Mouse (Mus musculus): ENCODE measurements around the gene Cenpt. TPM values are rescaled to one million over a fixed set of nuclear protein-coding genes. Genes with fewer than 3 reads are reported as not detected.

Cenpt gene
- polyA plus RNA-seq, 1 experiment from 2014 or later: 54.7 TPM

DNA sequence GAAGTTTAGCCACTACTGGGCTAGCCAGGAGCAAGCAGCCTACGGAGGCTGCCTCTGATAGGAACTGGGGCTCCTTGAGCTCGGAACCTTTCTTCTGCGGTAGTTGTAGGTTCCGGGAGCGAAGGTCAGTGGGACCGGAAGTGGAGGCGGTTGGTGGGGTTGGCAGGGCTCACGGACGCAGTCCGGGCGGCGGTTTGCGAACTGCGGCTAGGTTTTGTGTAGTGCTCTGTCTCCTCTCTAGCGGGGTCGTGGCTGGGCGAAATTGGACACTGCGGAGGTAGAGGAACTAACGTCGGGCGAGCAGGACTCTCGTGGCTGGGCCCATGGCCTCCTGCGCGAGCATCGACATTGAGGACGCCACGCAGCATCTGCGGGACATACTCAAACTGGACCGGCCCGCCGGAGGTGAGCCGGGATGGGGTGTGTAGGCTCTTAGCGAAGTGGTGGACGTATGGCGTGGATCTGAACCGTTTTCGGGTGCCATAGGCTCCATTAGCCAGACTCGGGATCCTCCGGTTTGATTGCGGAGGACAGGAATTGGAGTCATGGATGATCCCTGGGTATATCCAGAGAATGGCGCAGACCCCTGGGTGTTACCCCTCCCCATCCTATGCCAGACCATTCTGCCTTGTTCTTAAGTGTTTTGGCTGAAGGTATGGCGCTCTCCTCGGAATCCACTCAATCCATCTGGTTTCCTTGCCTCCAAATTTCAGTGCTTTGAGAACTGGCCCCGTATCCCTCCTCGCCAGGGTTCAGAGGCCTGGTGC is 27.9 kb upstream of the Cenpt start, which contains the start of gene Edc4:
Gene Edc4, plus strand, starts transcription at position 128 of the 767 bp plus-strand sequence.
- Histone ChIP-seq H3K9me3 (ENCODE audit: control insufficient read depth, low read length) (no peaks in the 10 kb centered on the region), H3K27ac (ENCODE audit: low read depth, low read length) (peak within 1 kb of the TSS; percentile 54; the same call in 1 of the 2 replicates), H3K27me3 (replicated peaks; ENCODE audit: control insufficient read depth, insufficient read depth, low read length) (no peaks in the 10 kb centered on the region), H3K36me3 (ENCODE audit: control insufficient read depth, insufficient read depth, low read length) (peaks cover 32% of the 10 kb centered on the region), H3K4me3 (ENCODE audit: low read length) (peak within 1 kb of the TSS; percentile 73), H3K4me1 (ENCODE audit: control insufficient read depth, insufficient read depth, low read depth, low read length) (peaks cover 18% of the 10 kb centered on the region), H3K4me2 (ENCODE audit: low read length) (peak within 1 kb of the TSS; percentile 57), H3K9ac (ENCODE audit: low read depth, low read length) (peak within 1 kb of the TSS; percentile 84)
- peak; percentile 85 for ATAC-seq
- under 1% methylated on average over 45 of the region's 45 CpGs for WGBS

DNA sequence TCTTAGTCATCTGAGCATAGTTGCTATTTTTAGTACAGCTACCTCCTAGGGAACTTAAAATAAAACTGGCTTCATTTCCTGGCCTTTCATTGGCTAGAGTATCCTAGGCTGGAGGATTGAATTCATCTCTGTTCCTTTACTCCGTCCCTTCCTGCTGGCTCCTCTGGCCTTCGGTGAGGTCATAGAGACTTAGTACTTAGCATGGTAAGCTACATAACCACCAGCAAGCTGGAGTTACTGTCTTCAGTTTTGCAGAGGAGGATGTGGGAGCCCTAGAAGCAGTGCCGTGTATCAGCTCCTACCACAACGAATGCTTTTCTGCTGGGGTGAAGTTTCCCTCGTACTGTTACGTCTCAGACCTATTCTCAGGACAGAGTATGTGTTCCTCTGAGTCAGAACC is 21.2 kb upstream of the Cenpt start:
- no peak overlapping the region for H3K4me2 ChIP-seq (ENCODE audit: low read length)
- H3K27me3 ChIP-seq (replicated peaks; ENCODE audit: control insufficient read depth, insufficient read depth, low read length): no peaks in the 10 kb centered on the region
- H3K9me3 ChIP-seq (ENCODE audit: control insufficient read depth, low read length): no peaks in the 10 kb centered on the region
- no peak overlapping the region for H3K9ac ChIP-seq (ENCODE audit: low read depth, low read length)
- H3K4me3 ChIP-seq (ENCODE audit: low read length): no peak overlapping the region
- H3K36me3 ChIP-seq (ENCODE audit: control insufficient read depth, insufficient read depth, low read length): peaks cover 19% of the 10 kb centered on the region
- no peaks in the 10 kb centered on the region for H3K4me1 ChIP-seq (ENCODE audit: control insufficient read depth, insufficient read depth, low read depth, low read length)
- ATAC-seq: no peak
- H3K27ac ChIP-seq (ENCODE audit: low read depth, low read length): no peak overlapping the region
- 85% methylated on average over 6 of the region's 6 CpGs for WGBS

DNA sequence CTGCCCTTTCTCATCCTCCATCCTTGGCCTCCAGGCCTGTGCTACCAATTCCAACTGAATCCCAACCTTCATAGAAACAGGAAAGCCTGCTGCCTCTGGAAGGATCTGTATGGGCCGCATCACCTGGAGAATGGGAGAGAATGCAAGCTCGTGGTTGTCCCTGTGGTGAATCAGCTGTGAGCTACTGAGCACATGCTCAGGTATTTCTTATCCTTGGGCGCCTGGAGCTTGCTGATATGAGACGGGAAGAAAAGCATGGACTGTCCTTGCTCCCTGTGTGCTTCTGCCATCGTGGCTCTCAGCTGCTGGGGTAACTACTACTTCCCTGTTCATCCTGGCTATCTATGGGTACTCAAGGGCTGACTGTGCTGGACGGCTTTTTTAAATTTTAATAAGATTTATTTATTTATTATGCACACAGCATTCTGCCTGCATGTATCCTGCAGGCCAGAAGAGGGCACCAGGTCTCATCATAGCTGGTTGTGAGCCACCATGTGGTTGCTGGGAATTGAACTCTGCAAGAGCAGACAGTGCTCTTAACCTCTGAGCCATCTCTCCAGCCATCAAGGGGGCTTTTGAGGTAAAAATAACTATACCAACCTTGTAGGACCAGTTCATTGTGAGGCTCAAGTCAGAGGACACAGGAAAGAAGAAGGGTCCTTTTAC is 13.4 kb upstream of the Cenpt start:
- Histone ChIP-seq H3K9me3 (ENCODE audit: control insufficient read depth, low read length) (no peaks in the 10 kb centered on the region), H3K4me3 (ENCODE audit: low read length) (no peak overlapping the region), H3K27ac (ENCODE audit: low read depth, low read length) (no peak overlapping the region), H3K27me3 (replicated peaks; ENCODE audit: control insufficient read depth, insufficient read depth, low read length) (no peaks in the 10 kb centered on the region), H3K9ac (ENCODE audit: low read depth, low read length) (no peak overlapping the region), H3K36me3 (ENCODE audit: control insufficient read depth, insufficient read depth, low read length) (peaks cover 6% of the 10 kb centered on the region; the same call in 1 of the 2 replicates), H3K4me2 (ENCODE audit: low read length) (no peak overlapping the region), H3K4me1 (ENCODE audit: control insufficient read depth, insufficient read depth, low read depth, low read length) (peaks cover 14% of the 10 kb centered on the region)
- ATAC-seq: no peak
- 87% methylated on average over 6 of the region's 6 CpGs for WGBS

DNA sequence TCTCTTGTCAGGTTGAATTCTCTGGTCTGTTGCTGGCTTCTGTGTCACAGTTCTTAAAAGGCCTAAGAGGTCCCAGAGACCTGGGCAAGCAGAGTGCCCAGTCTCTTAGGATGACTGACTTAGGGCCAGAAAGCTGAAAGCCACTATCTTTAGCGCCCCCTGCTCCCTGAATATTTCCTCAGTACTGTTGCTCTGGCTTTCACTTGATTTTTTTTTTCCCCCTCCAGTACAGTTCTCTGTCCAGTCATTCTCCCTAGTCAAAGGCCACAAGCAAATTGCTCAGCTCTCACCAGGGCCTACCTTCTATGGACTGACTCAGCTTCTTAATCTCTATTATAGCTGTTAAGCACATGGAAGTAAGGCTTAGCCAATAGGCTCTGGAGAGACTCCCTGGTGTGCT is 8.9 kb upstream of the Cenpt start:
- H3K4me3 ChIP-seq (ENCODE audit: low read length): peak overlapping the region; percentile 97
- no peak overlapping the region; the same call in 1 of the 2 replicates for H3K9ac ChIP-seq (ENCODE audit: low read depth, low read length)
- H3K27ac ChIP-seq (ENCODE audit: low read depth, low read length): no peak overlapping the region
- peaks cover 44% of the 10 kb centered on the region for H3K4me1 ChIP-seq (ENCODE audit: control insufficient read depth, insufficient read depth, low read depth, low read length)
- no peaks in the 10 kb centered on the region for H3K9me3 ChIP-seq (ENCODE audit: control insufficient read depth, low read length)
- H3K4me2 ChIP-seq (ENCODE audit: low read length): peak overlapping the region; percentile 65
- no peaks in the 10 kb centered on the region for H3K27me3 ChIP-seq (replicated peaks; ENCODE audit: control insufficient read depth, insufficient read depth, low read length)
- ATAC-seq: no peak
- H3K36me3 ChIP-seq (ENCODE audit: control insufficient read depth, insufficient read depth, low read length): peaks cover 3% of the 10 kb centered on the region; the same call in 1 of the 2 replicates
- 0% methylated on average over 1 of the region's 1 CpGs for WGBS

DNA sequence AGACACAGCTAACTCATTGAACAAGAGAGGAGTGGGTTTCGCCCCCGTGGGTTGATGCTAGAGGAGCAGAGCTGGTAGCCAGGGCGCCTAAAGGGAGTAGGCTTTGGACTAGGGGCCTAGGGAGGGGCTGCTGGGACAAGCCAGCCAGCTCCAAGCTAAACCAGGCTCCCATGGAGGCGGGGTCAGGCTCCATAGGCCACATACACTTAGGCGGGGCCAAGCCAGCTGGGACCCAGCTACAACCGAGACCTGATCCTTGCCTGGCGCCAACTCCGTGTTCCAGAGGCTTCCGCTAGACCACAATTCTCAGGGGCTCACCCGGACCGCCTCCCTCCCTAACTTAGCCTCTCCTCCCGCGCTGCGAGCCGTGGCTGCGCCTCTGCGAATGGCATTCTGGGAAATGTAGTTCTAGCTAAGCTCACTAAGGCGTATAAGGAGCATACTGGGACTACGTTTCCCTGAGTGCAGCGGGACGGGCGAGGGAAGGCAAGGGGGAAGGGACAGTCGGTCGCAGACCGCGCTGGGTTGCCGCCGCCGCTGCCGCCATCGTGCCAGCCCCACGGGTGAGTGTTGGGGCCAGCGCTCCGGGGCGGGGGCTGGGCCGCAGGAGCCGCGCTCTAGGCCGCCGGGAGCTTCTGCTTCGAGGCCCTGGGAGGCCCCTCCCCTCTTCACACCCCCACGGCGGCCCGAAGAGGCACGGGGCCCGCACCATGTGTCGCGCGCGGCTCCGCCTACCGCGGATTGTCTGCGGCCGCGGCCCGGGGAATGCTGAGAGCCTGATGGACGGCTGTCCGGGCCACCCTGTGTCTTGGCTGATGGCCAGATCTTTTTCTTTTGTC is 7.3 kb upstream of the Cenpt start, which contains the start of gene Nutf2:
Gene Nutf2, plus strand, starts transcription at position 438 of the 839 bp plus-strand sequence.
- Histone ChIP-seq H3K9me3 (ENCODE audit: control insufficient read depth, low read length) (no peaks in the 10 kb centered on the region), H3K4me1 (ENCODE audit: control insufficient read depth, insufficient read depth, low read depth, low read length) (peaks cover 55% of the 10 kb centered on the region), H3K4me2 (ENCODE audit: low read length) (peak within 1 kb of the TSS; percentile 83), H3K4me3 (ENCODE audit: low read length) (peak within 1 kb of the TSS; percentile 97), H3K36me3 (ENCODE audit: control insufficient read depth, insufficient read depth, low read length) (no peaks in the 10 kb centered on the region), H3K27me3 (replicated peaks; ENCODE audit: control insufficient read depth, insufficient read depth, low read length) (no peaks in the 10 kb centered on the region), H3K9ac (ENCODE audit: low read depth, low read length) (peak within 1 kb of the TSS; percentile 95), H3K27ac (ENCODE audit: low read depth, low read length) (peak within 1 kb of the TSS; percentile 94)
- ATAC-seq: peak; percentile 98
- under 1% methylated on average over 51 of the region's 59 CpGs for WGBS

DNA sequence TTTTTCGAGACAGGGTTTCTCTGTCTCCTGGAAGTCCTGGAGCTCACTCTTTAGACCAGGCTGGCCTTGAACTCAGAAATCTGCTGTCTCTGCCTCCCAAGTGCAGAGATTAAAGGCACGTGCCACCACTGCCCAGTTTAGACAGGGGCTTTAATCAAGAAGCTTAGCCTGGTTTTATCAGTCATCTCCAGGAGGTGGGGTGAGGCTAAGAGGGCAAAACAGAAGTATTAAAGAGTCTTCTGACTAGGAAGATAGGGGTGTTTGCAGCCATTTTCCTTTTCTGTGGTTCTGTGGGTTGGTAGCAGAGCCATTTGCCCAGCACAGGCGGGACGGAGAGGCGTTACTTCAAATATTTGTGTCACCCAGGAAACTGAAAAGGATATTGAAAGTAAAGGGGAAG is 6.2 kb upstream of the Cenpt start:
- Histone ChIP-seq H3K4me2 (ENCODE audit: low read length) (no peak overlapping the region; the same call in 1 of the 2 replicates), H3K9ac (ENCODE audit: low read depth, low read length) (no peak overlapping the region), H3K9me3 (ENCODE audit: control insufficient read depth, low read length) (no peaks in the 10 kb centered on the region), H3K4me3 (ENCODE audit: low read length) (no peak overlapping the region), H3K4me1 (ENCODE audit: control insufficient read depth, insufficient read depth, low read depth, low read length) (peaks cover 57% of the 10 kb centered on the region), H3K36me3 (ENCODE audit: control insufficient read depth, insufficient read depth, low read length) (no peaks in the 10 kb centered on the region), H3K27me3 (replicated peaks; ENCODE audit: control insufficient read depth, insufficient read depth, low read length) (no peaks in the 10 kb centered on the region), H3K27ac (ENCODE audit: low read depth, low read length) (no peak overlapping the region; the same call in 1 of the 2 replicates)
- no peak for ATAC-seq
- 73% methylated on average over 5 of the region's 5 CpGs for WGBS

DNA sequence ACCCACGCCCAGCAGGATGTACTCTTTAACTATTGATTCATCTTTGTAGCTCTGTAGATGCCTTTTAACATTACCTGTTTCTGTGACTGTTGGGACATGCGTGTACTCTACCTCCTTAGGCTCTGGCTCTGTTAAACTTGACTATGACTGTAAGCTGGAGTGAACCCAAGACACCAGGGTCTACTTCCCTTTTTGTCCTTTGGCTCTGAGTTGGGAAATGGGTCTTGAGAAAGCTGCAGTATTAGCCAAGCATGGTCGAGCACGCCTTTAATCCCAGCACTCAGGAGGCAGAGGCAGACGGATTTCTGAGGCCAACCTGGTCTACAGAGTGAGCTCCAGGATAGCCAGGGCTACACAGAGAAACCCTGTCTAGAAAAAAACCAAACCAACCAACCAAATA is 5.4 kb upstream of the Cenpt start:
- Histone ChIP-seq H3K36me3 (ENCODE audit: control insufficient read depth, insufficient read depth, low read length) (no peaks in the 10 kb centered on the region), H3K9ac (ENCODE audit: low read depth, low read length) (no peak overlapping the region), H3K4me2 (ENCODE audit: low read length) (no peak overlapping the region), H3K27me3 (replicated peaks; ENCODE audit: control insufficient read depth, insufficient read depth, low read length) (no peaks in the 10 kb centered on the region), H3K27ac (ENCODE audit: low read depth, low read length) (no peak overlapping the region), H3K9me3 (ENCODE audit: control insufficient read depth, low read length) (no peaks in the 10 kb centered on the region), H3K4me1 (ENCODE audit: control insufficient read depth, insufficient read depth, low read depth, low read length) (peaks cover 54% of the 10 kb centered on the region), H3K4me3 (ENCODE audit: low read length) (no peak overlapping the region)
- 97% methylated on average over 5 of the region's 5 CpGs for WGBS
- no peak for ATAC-seq

DNA sequence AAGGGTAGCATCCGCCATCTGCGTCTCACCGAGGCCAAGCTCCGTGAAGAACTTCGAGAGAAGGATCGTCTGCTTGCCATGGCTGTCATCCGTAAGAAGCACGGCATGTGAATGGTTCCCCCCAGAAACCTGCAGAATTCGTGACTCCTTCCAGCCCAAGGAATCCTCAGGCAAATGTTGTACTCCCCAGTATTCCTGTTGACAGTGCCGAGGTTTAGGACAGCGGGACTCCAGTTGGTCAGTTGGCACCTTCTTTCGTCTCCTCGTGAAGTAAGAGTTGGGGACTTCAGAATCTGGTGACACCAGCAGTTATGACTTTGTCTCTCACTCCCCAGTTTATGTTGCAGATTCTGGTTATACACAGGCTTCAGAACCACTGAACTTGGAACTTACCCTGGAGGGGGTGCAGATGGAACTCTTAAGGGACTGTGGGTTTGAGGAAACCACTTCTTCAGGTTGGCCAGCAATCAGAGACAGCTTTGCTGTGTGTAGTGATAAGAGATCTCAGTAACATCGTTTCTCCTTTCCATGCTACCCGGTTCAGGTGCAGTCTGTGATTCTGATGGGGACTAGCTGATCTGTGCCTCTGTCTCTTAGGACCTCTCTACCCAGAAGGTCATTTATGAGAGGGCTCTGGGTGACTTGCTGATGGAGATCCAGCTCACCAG is 3.2 kb upstream of the Cenpt start:
- peak overlapping the region; percentile 88 for H3K4me3 ChIP-seq (ENCODE audit: low read length)
- peak overlapping the region; percentile 83 for H3K9ac ChIP-seq (ENCODE audit: low read depth, low read length)
- WGBS: 19% methylated on average over 15 of the region's 15 CpGs
- H3K4me1 ChIP-seq (ENCODE audit: control insufficient read depth, insufficient read depth, low read depth, low read length): peaks cover 41% of the 10 kb centered on the region
- no peaks in the 10 kb centered on the region for H3K27me3 ChIP-seq (replicated peaks; ENCODE audit: control insufficient read depth, insufficient read depth, low read length)
- no peak for ATAC-seq
- peak overlapping the region; percentile 88; the same call in 1 of the 2 replicates for H3K27ac ChIP-seq (ENCODE audit: low read depth, low read length)
- H3K36me3 ChIP-seq (ENCODE audit: control insufficient read depth, insufficient read depth, low read length): no peaks in the 10 kb centered on the region
- peak overlapping the region; percentile 94 for H3K4me2 ChIP-seq (ENCODE audit: low read length)
- no peaks in the 10 kb centered on the region for H3K9me3 ChIP-seq (ENCODE audit: control insufficient read depth, low read length)

Measured in hindbrain, embryonic 16.5 days (tissue).